Mouse (Mus musculus) testis, adult 2 months (tissue): ENCODE data around the gene Pelo.

ENCODE experiments used
- CTCF ChIP-seq: fragments of 200-500 bp; IDR thresholded peaks from 2 replicates; pipeline ENCODE4 v1.5.1; 2012; ENCODE audit warnings: low read depth, mild to moderate bottlenecking, inconsistent platforms, low read length, moderate library complexity; ENCODE audit not compliant: control insufficient read depth, insufficient read depth, insufficient replicate concordance
- POLR2A ChIP-seq: fragments of 200-500 bp; IDR thresholded peaks from 2 replicates; pipeline ENCODE4 v1.6.1; 2012; ENCODE audit warnings: low read depth, mild to moderate bottlenecking, inconsistent platforms, low read length, moderate library complexity; ENCODE audit not compliant: control insufficient read depth

- TF ChIP-seq CTCF (no peak), POLR2A (no peak)
Measured at GRCm38 (mm10) chr13:115124521-115124920, 34.5 kb upstream of the Pelo start.
